Mouse (Mus musculus): ENCODE results near the gene Teddm1b.
"Not testable (repeated sequence)": the region's sequence is repeated elsewhere in the genome, so short reads cannot be mapped to it uniquely, and the experiment has no call there.

DNA sequence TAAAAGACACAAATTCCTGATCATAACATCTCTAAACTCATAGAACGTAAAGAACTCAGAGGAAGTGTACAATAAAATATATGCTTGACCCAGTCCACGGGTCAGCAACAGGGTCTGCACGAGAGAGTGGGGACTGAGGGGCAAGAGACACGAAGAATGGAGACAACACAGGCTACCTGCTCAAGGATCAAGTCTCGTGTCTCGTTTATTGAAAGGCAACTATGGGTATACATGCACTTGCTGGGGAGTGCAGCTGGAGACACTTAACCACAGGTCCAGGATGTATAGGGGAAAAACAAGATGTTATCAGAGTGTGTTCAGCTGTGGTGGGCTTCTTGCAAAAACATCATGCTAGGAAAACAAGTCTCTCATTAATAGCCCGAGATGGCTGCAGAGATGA lies 21.4 kb upstream of the Teddm1b start:
- not testable (repeated sequence) for TF ChIP-seq CTCF, POLR2A (IDR thresholded peaks at IDR 0.05; ENCODE audit: insufficient read depth, low read depth, low read length)

Data from olfactory bulb, adult 2 months (tissue).